Mouse (Mus musculus): ENCODE results near the gene Cd300c2.
"Not testable (repeated sequence)": the region's sequence is repeated elsewhere in the genome, so short reads cannot be mapped to it uniquely, and the experiment has no call there.

Gene Cd300c2

DNA sequence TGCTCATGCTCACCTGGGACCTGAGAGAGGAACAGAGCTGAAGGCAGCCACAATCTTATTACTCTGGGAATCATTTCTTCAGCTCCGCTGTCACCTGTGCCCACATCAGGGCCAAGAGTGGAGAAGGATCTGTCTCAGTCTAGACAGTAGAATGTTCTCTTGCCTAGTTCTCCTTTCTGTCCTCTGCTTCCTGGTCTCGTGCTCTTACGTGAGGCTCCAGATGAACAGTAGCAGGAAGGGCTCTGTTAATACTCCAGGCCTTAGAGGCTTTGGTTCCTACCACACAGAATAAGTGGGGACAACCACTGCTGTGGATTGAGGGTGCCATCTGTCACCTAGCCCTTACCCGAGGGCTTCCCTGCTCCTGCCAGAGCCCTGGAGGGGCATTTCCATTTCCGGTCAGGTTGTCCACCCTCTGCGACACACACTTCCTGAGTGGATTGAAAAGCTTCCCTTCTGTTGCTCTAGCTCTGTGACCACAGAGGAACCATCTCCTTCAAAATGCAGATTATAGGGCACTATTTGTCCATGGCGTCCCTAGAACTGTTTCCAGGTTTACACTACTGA lies at the start of gene Cd300c2:
Gene Cd300c2, minus strand, starts transcription at position 407 of the 567 bp plus-strand sequence.
- no peak for DNase-seq (ENCODE audit: low spot score)

DNA sequence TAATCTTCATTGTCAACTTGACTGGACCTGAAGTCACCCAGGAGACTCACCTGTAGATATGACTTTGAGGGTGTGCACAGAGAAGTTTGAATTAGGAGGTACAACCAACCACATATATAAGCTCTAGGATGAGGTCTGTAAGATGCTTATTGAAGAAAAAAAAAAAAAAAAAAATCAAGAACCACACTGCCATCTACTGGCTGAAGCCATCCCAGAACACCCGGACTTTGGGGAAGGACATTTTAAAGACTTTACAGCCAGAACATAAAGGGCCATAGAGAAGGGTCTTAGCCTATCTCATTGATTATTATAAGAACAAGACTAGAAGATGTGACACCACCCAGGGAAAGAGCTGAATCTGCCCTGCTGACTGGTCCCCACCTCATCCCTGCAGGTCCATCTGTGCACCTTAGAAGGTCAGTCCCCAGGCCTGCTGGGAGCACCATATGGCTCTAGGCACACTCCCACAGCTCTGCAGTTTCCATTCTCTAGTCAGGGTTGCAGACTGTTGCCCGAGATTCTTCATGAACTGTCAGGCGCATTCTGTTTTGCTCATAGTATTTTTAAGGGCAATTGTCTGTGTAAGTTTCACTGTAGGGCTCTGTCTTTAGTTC lies 47.7 kb upstream of the Cd300c2 start:
- peak; percentile 14 for DNase-seq (ENCODE audit: low spot score)

DNA sequence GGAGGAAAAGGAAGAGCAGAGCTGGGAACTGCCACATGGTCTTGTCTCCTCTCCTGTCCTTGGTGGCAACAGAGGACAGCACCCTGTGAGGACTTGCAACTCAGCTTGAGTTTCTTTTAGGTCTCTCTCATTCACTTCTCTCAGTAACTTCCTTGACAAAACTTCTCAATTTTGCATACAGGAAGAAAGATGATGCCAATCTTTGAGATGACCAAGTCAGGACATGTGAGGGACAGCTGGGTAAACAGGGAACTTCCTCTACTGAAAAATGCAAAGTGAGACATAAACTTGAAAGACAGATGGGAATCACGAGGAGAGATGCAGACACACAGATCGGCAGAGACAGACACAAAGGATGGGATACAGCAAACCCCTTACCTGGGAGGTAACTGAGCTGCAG lies 46.6 kb upstream of the Cd300c2 start, which contains the start of gene Cd300ld3:
Gene Cd300ld3, minus strand, starts transcription at position 151 of the 400 bp plus-strand sequence.
- no peak for DNase-seq (ENCODE audit: low spot score)

DNA sequence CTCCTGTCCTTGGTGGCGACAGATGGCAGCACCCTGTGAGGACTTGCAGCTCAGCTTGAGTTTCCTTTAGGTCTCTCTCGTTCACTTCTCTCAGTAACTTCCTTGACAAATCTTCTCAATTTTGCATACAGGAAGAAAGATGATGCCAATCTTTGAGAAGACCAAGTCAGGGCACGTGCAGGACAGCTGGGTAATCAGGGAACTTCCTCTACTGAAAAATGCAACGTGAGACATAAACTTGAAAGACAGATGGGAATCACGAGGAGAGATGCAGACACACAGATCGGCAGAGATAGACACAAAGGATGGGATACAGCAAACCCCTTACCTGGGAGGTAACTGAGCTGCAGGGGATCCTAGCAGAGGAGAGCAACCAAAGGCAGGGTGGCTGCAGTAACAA lies 36.0 kb upstream of the Cd300c2 start, which contains the start of gene Cd300ld5:
Gene Cd300ld5, minus strand, starts transcription at position 101 of the 400 bp plus-strand sequence.
- not testable (repeated sequence) for DNase-seq (ENCODE audit: low spot score)

DNA sequence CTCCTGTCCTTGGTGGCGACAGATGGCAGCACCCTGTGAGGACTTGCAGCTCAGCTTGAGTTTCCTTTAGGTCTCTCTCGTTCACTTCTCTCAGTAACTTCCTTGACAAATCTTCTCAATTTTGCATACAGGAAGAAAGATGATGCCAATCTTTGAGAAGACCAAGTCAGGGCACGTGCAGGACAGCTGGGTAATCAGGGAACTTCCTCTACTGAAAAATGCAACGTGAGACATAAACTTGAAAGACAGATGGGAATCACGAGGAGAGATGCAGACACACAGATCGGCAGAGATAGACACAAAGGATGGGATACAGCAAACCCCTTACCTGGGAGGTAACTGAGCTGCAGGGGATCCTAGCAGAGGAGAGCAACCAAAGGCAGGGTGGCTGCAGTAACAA lies 25.2 kb upstream of the Cd300c2 start, which contains the start of gene Cd300ld4:
Gene Cd300ld4, minus strand, starts transcription at position 101 of the 400 bp plus-strand sequence.
- not testable (repeated sequence) for DNase-seq (ENCODE audit: low spot score)

DNA sequence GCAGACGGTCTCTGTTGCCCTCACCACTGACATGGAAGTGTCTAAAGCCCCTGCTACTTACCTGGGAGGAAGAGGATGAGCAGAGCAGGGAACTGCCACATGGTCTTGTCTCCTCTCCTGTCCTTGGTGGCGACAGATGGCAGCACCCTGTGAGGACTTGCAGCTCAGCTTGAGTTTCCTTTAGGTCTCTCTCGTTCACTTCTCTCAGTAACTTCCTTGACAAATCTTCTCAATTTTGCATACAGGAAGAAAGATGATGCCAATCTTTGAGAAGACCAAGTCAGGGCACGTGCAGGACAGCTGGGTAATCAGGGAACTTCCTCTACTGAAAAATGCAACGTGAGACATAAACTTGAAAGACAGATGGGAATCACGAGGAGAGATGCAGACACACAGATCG lies 14.4 kb upstream of the Cd300c2 start, which contains the start of gene Cd300ld2:
Gene Cd300ld2, minus strand, starts transcription at position 101 of the 400 bp plus-strand sequence.
- DNase-seq (ENCODE audit: low spot score), result not testable (repeated sequence)

DNA sequence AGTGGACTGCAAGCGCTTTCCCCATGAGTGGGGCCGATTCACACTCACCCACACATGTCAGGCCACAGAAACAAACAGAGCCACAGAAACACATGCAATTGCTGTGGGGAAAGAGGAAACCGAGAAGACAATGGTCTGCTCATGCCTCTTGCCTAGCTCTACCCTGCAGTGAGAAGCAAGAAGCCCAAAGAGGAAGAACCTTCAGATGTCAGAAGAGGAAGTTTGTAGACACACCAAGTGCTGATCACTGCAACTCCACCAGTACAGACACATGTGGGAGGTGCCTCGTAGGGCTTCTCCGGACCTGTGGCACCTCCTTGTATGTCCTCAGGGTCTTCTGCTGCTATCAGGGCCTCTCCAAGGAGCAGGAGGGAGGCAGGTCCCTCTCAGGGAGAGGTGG lies 2.4 kb upstream of the Cd300c2 start:
- DNase-seq (ENCODE audit: low spot score), result no peak

DNA sequence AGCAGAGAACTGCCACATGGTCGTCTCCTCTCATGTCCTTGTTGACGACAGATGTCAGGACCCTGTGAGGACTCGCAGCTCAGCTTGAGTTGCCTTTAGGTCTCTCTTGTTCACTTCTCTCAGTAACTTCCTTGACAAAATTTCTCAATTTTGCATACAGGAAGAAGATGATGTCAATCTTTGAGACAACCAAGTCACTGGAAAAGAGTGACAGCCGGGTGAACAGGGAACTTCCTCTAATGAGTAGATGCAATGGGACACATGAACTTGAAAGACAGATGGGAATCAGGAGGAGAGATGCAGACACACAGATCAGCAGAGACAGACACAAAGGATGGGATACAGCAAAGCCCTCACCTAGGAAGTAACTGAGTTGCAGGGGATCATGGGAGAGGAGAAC lies 11.9 kb downstream of the Cd300c2 start, which contains the start of gene Cd300ld:
Gene Cd300ld, minus strand, starts transcription at position 130 of the 400 bp plus-strand sequence.
- no peak for DNase-seq (ENCODE audit: low spot score)

DNA sequence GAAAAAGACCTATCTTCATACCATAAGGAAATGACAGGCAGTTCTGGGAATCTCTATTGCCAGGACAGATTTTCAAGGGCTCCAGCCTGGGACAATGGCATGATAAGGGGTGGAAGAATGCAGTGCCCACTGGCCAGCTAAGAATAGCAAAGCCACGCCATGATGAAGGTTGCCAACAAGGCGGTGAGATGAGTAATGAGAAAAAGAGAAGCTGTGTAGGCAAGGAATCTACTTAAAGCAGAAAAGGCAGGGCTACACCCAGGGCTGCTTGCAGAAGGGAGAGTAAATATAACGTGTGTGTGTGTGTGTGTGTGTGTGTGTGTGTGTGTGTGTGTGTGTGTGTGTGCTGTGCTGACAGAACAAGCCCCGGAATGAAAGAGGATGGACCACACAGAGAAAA lies 19.8 kb downstream of the Cd300c2 start:
- DNase-seq (ENCODE audit: low spot score), result no peak

DNA sequence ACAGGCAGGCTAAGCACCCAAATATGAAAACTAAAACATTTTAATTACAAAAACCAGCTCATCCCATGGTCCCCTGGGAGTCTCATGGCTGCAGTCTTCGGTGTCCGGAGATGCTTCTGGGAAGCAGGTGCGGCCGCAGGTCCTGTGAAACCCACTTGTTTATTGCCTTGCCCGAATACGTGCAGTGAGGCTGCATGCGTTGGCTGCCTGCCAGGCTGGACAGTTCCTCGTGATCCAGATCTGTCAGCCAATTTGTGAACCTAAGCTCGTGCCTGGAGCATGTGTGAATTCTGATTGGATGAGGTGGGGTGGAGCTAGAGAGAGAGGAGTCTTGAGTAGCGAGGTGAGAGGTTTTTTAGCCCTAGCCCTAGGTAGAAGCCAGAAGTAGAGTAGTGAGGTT lies 29.0 kb downstream of the Cd300c2 start:
- no peak for DNase-seq (ENCODE audit: low spot score)

DNA sequence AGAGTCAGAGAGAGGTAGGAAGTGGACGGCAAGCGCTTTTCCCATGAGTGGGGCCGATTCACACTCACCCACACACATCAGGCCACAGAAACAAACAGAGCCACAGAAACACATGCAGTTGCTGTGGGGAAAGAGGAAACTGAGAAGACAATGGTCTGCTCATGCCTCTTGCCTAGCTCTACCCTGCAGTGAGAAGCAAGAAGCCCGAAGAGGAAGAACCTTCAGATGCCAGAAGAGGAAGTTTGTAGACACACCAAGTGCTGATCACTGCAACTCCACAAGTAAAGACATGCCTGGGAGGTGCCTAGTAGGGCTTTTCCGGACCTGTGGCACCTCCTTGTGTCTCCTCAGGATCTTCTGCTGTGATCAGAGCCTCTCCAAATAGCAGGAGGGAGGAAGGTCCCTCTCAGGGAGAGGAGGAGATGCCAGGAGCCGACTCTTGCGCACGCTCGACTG lies 32.9 kb downstream of the Cd300c2 start, which contains the start of gene Cd300c:
Gene Cd300c, minus strand, starts transcription at position 406 of the 456 bp plus-strand sequence.
- no peak for DNase-seq (ENCODE audit: low spot score)

DNA sequence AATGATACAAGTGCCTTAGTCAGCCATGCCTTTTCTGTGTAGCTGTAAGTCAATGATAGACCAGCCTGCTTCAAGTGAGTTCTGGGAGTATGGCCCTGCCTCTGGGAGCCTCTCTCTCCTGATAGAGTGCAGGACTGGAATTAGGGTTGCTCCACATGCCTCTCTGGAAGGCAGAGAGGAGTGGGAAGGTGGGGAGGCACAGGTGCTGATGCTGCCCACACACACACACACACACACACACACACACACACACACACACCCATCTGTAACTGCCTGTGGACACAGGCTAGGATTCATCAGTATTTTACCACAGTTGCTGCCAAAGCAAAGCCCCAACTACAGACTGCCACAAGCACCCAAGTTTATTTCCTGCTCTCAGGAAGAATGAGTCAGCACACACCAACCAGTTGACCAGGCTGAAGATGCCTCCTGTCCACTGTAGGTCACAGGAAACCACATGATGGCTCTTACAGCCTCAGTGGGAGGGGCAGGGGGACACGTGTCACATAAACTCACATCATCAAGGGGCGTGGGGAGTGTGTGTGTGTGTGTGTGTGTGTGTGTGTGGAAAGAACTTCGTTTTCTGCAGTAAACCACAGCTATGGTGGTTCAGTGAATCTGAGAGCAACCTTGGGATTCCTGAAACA lies 36.4 kb downstream of the Cd300c2 start:
- no peak for DNase-seq (ENCODE audit: low spot score)

DNA sequence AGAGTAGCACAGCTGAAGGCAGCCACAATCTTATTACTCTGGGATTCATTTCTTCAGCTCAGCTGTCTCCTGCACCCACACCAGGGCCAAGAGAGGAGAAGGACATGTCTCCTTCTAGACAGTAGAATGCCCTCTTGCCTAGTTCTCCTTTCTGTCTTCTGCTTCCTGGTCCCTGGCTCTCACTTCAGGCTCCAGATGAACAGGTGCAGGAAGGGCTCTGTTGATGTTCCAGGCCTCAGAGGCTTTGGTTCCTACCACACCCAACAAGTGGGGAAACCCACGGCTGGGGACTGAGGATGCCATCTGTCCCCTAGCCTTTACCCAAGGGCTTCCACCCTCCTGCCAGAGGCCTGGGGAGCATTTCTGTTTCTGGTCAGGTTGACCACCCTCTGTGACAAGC lies 41.3 kb downstream of the Cd300c2 start:
- no peak for DNase-seq (ENCODE audit: low spot score)
